Mouse (Mus musculus): ENCODE results near the gene Tnfrsf17.

DNA sequence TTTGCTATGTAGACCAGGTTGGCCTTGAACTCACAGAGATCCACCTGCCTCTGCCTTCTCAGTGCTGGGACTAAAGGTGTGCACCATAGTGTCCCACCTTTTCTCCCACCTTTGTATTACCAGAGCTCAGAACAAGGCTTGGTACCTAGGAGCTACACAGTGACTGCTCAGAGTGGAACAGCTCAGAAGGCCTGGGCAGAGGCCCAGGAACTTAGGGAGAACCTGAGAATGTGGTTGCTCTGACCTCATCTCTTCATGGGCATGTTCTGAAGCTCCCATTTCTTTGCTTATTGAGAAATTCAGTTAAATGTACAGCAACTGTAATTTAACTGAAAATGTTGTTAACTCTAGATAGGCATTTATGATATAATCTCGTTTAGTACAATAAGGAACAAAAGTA, 53.2 kb downstream of the Tnfrsf17 start:
- TF ChIP-seq USF1 (IDR thresholded peaks at IDR 0.05; ENCODE audit: low read depth, low read length) = no peak
- no peak for TF ChIP-seq CTCF (IDR thresholded peaks at IDR 0.05 in 2 of 3, conservative IDR thresholded peaks at IDR 0.05 in 1 of 3; ENCODE audit: control insufficient read depth in 1 of 3, insufficient read depth in 1 of 3, low read depth in 2 of 3, low read length in 3 of 3, poor library complexity in 1 of 3, severe bottlenecking in 1 of 3)
- no peak for TF ChIP-seq ELF1 (IDR thresholded peaks at IDR 0.05; ENCODE audit: low read depth, low read length)

Data from MEL (cell line).